Mouse (Mus musculus) olfactory bulb, adult 2 months (tissue): ENCODE data around the gene Gm9964. TPM values are rescaled to one million over a fixed set of nuclear protein-coding genes. Genes with fewer than 3 reads are reported as not detected.

Experiments
- H3K27ac ChIP-seq: fragments of 200-500 bp; 2 replicates; pipeline ENCODE4 v1.5.1; 2012; ENCODE audit warnings: low read depth, low read length; ENCODE audit not compliant: insufficient read depth
- H3K4me1 ChIP-seq: fragments of 200-500 bp; 2 replicates; pipeline ENCODE4 v1.6.1; 2012; ENCODE audit warnings: low read length; ENCODE audit not compliant: control insufficient read depth, insufficient read depth
- H3K4me3 ChIP-seq: fragments of 200-500 bp; 2 replicates; pipeline ENCODE4 v1.5.1; 2012; ENCODE audit warnings: mild to moderate bottlenecking, low read depth, low read length, moderate library complexity; ENCODE audit not compliant: insufficient read depth
- CTCF ChIP-seq: fragments of 200-500 bp; IDR thresholded peaks from 2 replicates; pipeline ENCODE4 v1.5.1; 2012; ENCODE audit warnings: low read depth, mild to moderate bottlenecking, low read length, moderate library complexity; ENCODE audit not compliant: insufficient read depth
- POLR2A ChIP-seq: fragments of 200-500 bp; IDR thresholded peaks from 2 replicates; pipeline ENCODE4 v1.6.1; 2012; ENCODE audit warnings: mild to moderate bottlenecking, low read depth, low read length, moderate library complexity; ENCODE audit not compliant: insufficient read depth
- WGBS: fragments of 180-500 bp; shearing (Covaris S2); methylation state at CpG from one replicate; pipeline ENCODE4 v1.1.7; 2018; 5-methylcytosine and 5-hydroxymethylcytosine counted together
- polyA plus RNA-seq: library from polyadenylated mRNA; stranded (reverse); fragments of >200 nt; gene quantifications from 2 replicates; pipeline ENCODE4 v1.2.4, GENCODE M21; 2012; ENCODE audit warnings: low replicate concordance; ENCODE audit not compliant: missing spikeins, insufficient read depth, insufficient read length

Gene Gm9964
- polyA plus RNA-seq, 1 experiment: not detected

GRCm38 (mm10) chr11:79288278-79288843, 8.3 kb downstream of the Gm9964 start:
- Histone ChIP-seq H3K27ac (no peak overlapping the region), H3K4me1 (0 out of 2 replicates have a peak, but pooled peaks cover 3% of the 10 kb centered on the region), H3K4me3 (no peak overlapping the region)
- WGBS: 95% methylated on average over 7 of the region's 7 CpGs
- no peak for TF ChIP-seq POLR2A
- TF ChIP-seq CTCF: no peak

- WGBS: 89% methylated on average over 6 of the region's 6 CpGs
- H3K4me3 ChIP-seq: no peak overlapping the region
- TF ChIP-seq POLR2A (no peak), CTCF (no peak)
- 0 out of 2 replicates have a peak, but pooled peaks cover 3% of the 10 kb centered on the region for H3K4me1 ChIP-seq
- no peak overlapping the region for H3K27ac ChIP-seq
Observed at GRCm38 (mm10) chr11:79287447-79287846, 9.3 kb downstream of the Gm9964 start.

GRCm38 (mm10) chr11:79286305-79286799, 10.4 kb downstream of the Gm9964 start:
- no peaks in the 10 kb centered on the region for H3K4me1 ChIP-seq
- H3K4me3 ChIP-seq: no peak overlapping the region
- 82% methylated on average over 9 of the region's 9 CpGs for WGBS
- no peak overlapping the region for H3K27ac ChIP-seq
- TF ChIP-seq CTCF: no peak
- no peak for TF ChIP-seq POLR2A

GRCm38 (mm10) chr11:79283350-79284030, 13.2 kb downstream of the Gm9964 start:
- Histone ChIP-seq H3K4me1 (no peaks in the 10 kb centered on the region), H3K27ac (no peak overlapping the region), H3K4me3 (no peak overlapping the region)
- whole genome bisulfite sequencing: 98% methylated on average over 4 of the region's 4 CpGs
- TF ChIP-seq POLR2A (no peak), CTCF (no peak)

GRCm38 (mm10) chr11:79281396-79281795, 15.3 kb downstream of the Gm9964 start:
- TF ChIP-seq POLR2A (no peak), CTCF (no peak)
- 70% methylated on average over 5 of the region's 5 CpGs for WGBS
- Histone ChIP-seq H3K4me3 (no peak overlapping the region), H3K4me1 (no peaks in the 10 kb centered on the region), H3K27ac (no peak overlapping the region)

- Histone ChIP-seq H3K4me3 (no peak overlapping the region), H3K27ac (no peak overlapping the region), H3K4me1 (no peaks in the 10 kb centered on the region)
- no peak for TF ChIP-seq POLR2A
- TF ChIP-seq CTCF: no peak
- WGBS: 49% methylated on average over 2 of the region's 2 CpGs
Observed at GRCm38 (mm10) chr11:79279732-79280405, 16.8 kb downstream of the Gm9964 start.

- Histone ChIP-seq H3K27ac (no peak overlapping the region), H3K4me3 (no peak overlapping the region), H3K4me1 (no peaks in the 10 kb centered on the region)
- WGBS: 95% methylated on average over 4 of the region's 4 CpGs
- no peak for TF ChIP-seq POLR2A
- TF ChIP-seq CTCF: no peak
Observed at GRCm38 (mm10) chr11:79273757-79274156, 22.9 kb downstream of the Gm9964 start.

- no peak for TF ChIP-seq CTCF
- no peak for TF ChIP-seq POLR2A
- H3K4me1 ChIP-seq: no peaks in the 10 kb centered on the region
- no peak overlapping the region for H3K27ac ChIP-seq
- no peak overlapping the region for H3K4me3 ChIP-seq
- WGBS: 87% methylated on average over 4 of the region's 4 CpGs
Observed at GRCm38 (mm10) chr11:79273039-79273438, 23.7 kb downstream of the Gm9964 start.

GRCm38 (mm10) chr11:79267171-79267570, 29.5 kb downstream of the Gm9964 start:
- no peak overlapping the region for H3K27ac ChIP-seq
- H3K4me3 ChIP-seq: no peak overlapping the region
- H3K4me1 ChIP-seq: no peaks in the 10 kb centered on the region
- no peak for TF ChIP-seq POLR2A
- TF ChIP-seq CTCF: no peak
- WGBS: 51% methylated on average over 1 of the region's 1 CpGs
